Mouse (Mus musculus): ENCODE measurements at regions not wholly inside any gene's neighbourhood (a gene's known extent, or its start where the extent isn't known, plus 50 kb on each side); places are given as distances from the start of the nearest gene placed in this dataset.

DNA sequence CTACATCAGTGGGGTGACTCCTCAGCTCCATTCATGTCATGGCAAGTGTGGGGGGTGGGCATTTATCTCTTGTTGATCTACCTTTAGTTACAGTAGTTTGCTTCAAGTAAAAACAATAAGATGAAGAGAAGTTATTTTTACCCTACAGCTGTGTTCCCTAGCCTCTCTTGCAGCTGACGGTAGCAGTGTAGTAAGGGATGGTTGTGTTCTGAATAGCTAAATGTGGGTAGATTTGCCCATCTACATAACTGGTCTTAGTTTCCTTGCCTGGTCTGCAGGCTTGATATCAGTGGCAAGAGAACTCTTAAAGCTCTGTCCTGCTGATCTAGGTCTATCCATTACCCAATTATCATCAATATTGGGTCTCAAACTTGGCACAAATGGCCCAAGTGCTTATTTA, 152.7 kb upstream of the Cpeb2 start:
- Histone ChIP-seq H3K4me3 (ENCODE audit: low read depth, low read length) (no peak overlapping the region), H3K27ac (ENCODE audit: low read depth, low read length) (no peak overlapping the region), H3K4me1 (ENCODE audit: insufficient read depth, low read length) (no peaks in the 10 kb centered on the region), H3K36me3 (ENCODE audit: insufficient read depth, low read length) (no peaks in the 10 kb centered on the region), H3K9me3 (ENCODE audit: low read length) (no peaks in the 10 kb centered on the region), H3K9ac (replicated peaks; ENCODE audit: low read length, poor library complexity, severe bottlenecking) (no peak overlapping the region), H3K4me2 (ENCODE audit: low read depth, low read length, poor library complexity, severe bottlenecking) (no peak overlapping the region), H3K27me3 (ENCODE audit: insufficient read depth, low read length) (no peaks in the 10 kb centered on the region)
- no peak for ATAC-seq (ENCODE audit: low FRiP score)
- WGBS, result 77% methylated on average over 1 of the region's 1 CpGs
- no peak for DNase-seq (ENCODE audit: low spot score)
- no peak for TF ChIP-seq CTCF (IDR thresholded peaks at IDR 0.05)

DNA sequence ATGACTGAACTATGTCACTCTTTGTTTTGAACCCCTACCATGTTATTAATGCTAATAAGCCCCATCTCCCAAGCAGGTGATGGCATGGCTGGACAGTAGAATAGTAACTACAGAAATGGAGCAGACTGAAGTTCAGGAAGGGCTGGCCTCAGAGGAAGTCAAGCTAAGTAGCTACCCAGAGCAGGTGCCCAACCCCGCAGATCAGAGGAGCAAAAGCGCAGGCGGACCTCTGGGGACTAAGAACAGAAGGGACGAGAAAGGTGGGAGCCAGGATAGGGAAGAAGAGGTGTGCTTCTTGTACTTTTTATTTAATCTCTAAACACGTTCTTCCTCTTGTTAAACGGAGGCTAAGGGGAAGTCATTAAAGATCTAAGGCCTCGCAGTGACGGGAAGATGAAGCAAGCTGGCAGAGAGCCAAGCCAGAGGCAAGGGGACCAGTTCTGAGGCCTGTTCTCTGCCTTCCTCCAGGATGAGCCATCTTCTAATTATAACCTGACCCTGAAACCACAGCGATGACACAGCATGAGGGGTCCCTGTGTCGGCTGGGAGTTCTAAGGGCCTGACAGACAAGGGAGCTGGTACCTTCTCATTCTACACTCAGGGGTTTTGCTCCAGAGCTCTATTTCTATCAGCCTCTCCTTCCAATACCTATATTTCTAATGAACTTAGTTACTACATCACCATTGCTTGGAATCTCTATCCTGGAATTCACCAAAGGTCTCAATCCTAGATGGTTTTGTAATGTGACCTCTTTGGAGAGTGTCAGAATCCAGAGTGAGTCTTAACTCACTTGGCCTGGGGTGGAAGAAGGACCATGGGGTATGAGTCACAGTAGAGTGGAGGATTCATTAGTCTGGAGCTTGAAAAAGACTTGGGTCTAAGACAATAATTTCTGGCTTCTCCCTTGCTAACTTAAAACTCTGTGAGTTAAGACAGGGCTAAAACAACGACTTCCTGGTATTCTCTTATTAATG, 151.1 kb upstream of the Cpeb2 start:
- ATAC-seq (ENCODE audit: low FRiP score), result no peak
- DNase-seq (ENCODE audit: low spot score), result no peak

DNA sequence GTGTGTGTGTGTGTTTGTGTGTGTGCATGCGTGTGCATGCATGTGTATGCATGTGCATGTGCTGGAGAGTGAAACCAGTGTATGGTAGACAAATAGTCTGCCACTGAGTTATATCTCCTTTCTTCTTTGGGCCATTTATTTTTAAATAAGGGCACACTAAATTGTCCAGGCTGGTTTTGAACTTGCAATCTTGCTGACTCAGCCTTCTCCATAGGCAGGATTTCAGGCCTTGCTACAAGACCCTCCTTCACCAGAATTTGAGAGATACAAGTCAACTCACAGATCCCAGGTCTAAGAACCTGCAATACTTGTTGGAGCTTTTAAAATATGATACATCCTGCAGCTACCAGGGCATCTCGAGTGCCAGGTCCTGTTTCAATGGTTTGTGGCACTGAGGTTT, 145.9 kb upstream of the Cpeb2 start:
- ATAC-seq (ENCODE audit: low FRiP score), result no peak
- TF ChIP-seq CTCF (IDR thresholded peaks at IDR 0.05), result no peak
- peaks cover 6% of the 10 kb centered on the region for H3K4me1 ChIP-seq (ENCODE audit: insufficient read depth, low read length)

More for the DNA sequence above, 151.1 kb upstream of the Cpeb2 start:
- no peaks in the 10 kb centered on the region for H3K27me3 ChIP-seq (ENCODE audit: insufficient read depth, low read length)
- no peak overlapping the region for H3K4me2 ChIP-seq (ENCODE audit: low read depth, low read length, poor library complexity, severe bottlenecking)
- H3K9me3 ChIP-seq (ENCODE audit: low read length), result no peaks in the 10 kb centered on the region
- H3K4me3 ChIP-seq (ENCODE audit: low read depth, low read length), result no peak overlapping the region
- no peaks in the 10 kb centered on the region for H3K36me3 ChIP-seq (ENCODE audit: insufficient read depth, low read length)
- whole genome bisulfite sequencing, result 59% methylated on average over 11 of the region's 11 CpGs
- no peaks in the 10 kb centered on the region for H3K4me1 ChIP-seq (ENCODE audit: insufficient read depth, low read length)
- H3K9ac ChIP-seq (replicated peaks; ENCODE audit: low read length, poor library complexity, severe bottlenecking), result no peak overlapping the region
- TF ChIP-seq CTCF (IDR thresholded peaks at IDR 0.05), result no peak
- no peak overlapping the region for H3K27ac ChIP-seq (ENCODE audit: low read depth, low read length)

DNA sequence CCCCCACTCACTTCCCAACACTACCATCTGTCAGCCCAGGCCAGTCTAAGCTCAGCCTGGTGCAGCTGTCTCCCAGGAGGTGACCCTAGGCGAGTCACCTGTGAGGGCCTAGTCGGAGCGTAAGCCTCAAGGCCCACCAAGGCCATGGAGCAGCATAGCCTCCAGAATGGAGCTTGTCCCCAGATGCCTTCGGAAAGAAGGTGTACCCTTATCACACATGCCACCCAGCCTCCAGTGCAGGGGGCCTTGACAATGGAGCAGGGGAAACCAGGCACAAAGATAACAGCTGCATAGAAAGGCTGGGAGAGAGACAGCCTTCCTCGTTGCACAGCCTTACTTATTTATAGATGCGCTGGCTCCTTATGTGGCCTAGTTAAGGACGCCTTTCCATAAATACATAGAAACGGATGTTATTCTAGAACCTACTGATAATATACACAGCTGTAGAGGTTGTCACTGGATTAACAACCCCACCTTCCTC, 145.0 kb upstream of the Cpeb2 start:
- no peak overlapping the region for H3K9ac ChIP-seq (replicated peaks; ENCODE audit: low read length, poor library complexity, severe bottlenecking)

More for the DNA sequence above, 145.9 kb upstream of the Cpeb2 start:
- WGBS, result 86% methylated on average over 2 of the region's 2 CpGs
- Histone ChIP-seq H3K36me3 (ENCODE audit: insufficient read depth, low read length) (no peaks in the 10 kb centered on the region), H3K4me3 (ENCODE audit: low read depth, low read length) (no peak overlapping the region), H3K9me3 (ENCODE audit: low read length) (no peaks in the 10 kb centered on the region), H3K4me2 (ENCODE audit: low read depth, low read length, poor library complexity, severe bottlenecking) (no peak overlapping the region), H3K27ac (ENCODE audit: low read depth, low read length) (no peak overlapping the region), H3K27me3 (ENCODE audit: insufficient read depth, low read length) (no peaks in the 10 kb centered on the region), H3K9ac (replicated peaks; ENCODE audit: low read length, poor library complexity, severe bottlenecking) (no peak overlapping the region)
- no peak for DNase-seq (ENCODE audit: low spot score)

DNA sequence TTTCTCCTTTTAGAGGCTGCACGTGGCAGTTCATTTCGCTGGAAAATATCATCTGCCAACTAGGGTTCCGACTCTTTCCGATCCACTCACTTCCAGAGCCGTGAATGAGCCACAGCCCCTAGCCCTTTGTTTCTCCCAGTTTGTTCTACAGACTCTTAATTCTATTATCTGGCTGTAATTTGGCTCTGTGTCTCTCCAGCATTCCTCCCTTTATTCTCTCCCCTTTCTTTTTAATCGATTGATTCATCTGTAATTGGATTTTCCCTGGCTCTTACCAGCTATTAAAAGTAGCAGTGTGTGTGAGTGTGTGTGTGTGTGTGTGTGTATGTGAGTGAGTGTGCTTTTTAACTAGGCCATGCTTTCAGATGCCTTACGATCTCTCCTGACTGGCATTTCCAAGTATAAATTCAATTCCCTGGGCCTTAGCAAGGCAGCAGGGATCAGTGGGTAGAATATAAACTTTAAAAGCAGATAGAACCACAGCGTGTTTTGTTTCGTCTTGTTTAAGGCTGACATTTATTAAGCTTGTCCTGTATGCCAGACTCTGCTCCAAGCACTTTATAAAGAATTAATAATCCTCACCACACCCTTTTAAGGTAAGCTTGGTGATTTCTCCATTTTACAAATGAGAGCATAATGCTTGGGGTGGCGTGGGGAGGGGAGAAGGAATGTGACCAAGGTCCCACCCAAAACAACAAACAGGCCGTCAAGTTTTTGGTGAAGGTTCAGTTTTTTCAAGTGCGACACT, 144.1 kb upstream of the Cpeb2 start:
- Histone ChIP-seq H3K36me3 (ENCODE audit: insufficient read depth, low read length) (no peaks in the 10 kb centered on the region), H3K27me3 (ENCODE audit: insufficient read depth, low read length) (no peaks in the 10 kb centered on the region), H3K4me2 (ENCODE audit: low read depth, low read length, poor library complexity, severe bottlenecking) (no peak overlapping the region), H3K27ac (ENCODE audit: low read depth, low read length) (peak overlapping the region; percentile 38; the same call in 1 of the 2 replicates), H3K4me1 (ENCODE audit: insufficient read depth, low read length) (peaks cover 6% of the 10 kb centered on the region), H3K9me3 (ENCODE audit: low read length) (no peaks in the 10 kb centered on the region), H3K9ac (replicated peaks; ENCODE audit: low read length, poor library complexity, severe bottlenecking) (no peak overlapping the region), H3K4me3 (ENCODE audit: low read depth, low read length) (no peak overlapping the region)
- ATAC-seq (ENCODE audit: low FRiP score), result peak; percentile 54; the same call in 1 of the 2 replicates
- no peak for TF ChIP-seq CTCF (IDR thresholded peaks at IDR 0.05)
- peak; percentile 42 for DNase-seq (ENCODE audit: low spot score)
- WGBS, result 25% methylated on average over 12 of the region's 12 CpGs

More for the DNA sequence above, 145.0 kb upstream of the Cpeb2 start:
- Histone ChIP-seq H3K27me3 (ENCODE audit: insufficient read depth, low read length) (no peaks in the 10 kb centered on the region), H3K9me3 (ENCODE audit: low read length) (no peaks in the 10 kb centered on the region), H3K36me3 (ENCODE audit: insufficient read depth, low read length) (no peaks in the 10 kb centered on the region), H3K27ac (ENCODE audit: low read depth, low read length) (peak overlapping the region; percentile 32; the same call in 1 of the 2 replicates), H3K4me1 (ENCODE audit: insufficient read depth, low read length) (peaks cover 6% of the 10 kb centered on the region), H3K4me3 (ENCODE audit: low read depth, low read length) (no peak overlapping the region), H3K4me2 (ENCODE audit: low read depth, low read length, poor library complexity, severe bottlenecking) (no peak overlapping the region)
- WGBS, result 38% methylated on average over 8 of the region's 8 CpGs
- TF ChIP-seq CTCF (IDR thresholded peaks at IDR 0.05), result no peak
- ATAC-seq (ENCODE audit: low FRiP score), result peak; percentile 44; the same call in 1 of the 2 replicates
- no peak for DNase-seq (ENCODE audit: low spot score)

All from midbrain, postnatal 0 days (tissue).